Mouse (Mus musculus) central nervous system, embryonic 14 days (tissue): ENCODE data around the gene Pafah1b1. TPM values are rescaled to one million over a fixed set of nuclear protein-coding genes. Genes with fewer than 3 reads are reported as not detected.

Experiments
- polyA plus RNA-seq: library from polyadenylated mRNA; depleted of rRNA; stranded (reverse); fragments of >200 nt; gene quantifications from 2 replicates; pipeline ENCODE4 v1.2.3, GENCODE M21; 2012; rRNA removed

Pafah1b1 gene
- 103 and 110 TPM in 2 replicates for polyA plus RNA-seq

GRCm38 (mm10) chr11:74724235-74724791, at the start of gene Pafah1b1:
Pafah1b1 (minus strand) TSS chr11:74724670.

DNA sequence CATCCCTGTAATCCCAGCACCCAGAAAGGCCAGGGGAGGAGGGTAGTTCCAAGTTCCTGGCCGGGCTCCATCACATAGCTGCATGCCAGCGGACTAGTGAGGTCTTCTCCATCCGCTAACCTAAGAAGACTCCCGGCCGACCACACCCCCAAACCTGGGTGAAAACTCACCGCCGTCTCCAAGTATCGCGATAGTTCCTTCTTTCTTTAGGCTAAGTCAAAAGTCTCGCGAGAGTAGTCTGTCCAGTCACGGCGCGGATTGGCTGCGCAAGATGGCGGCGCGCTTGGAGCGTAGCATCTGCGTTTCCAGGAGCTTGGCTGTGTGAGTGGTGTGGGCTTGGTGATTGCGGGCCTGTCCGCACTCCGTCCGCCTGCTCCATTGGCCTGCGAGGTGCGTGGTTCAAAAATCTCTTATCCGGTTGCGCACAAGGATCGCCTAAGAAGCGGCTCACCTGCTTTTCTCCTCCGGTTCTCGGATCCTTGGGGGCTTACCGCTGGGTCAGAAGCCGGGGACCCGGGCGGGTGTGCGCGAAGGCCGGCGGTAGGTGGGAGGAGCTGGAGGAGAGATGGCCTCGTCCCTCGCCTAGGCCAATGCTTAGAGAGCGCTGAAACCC, 46.2 kb upstream of the Pafah1b1 start, which contains the start of gene Mettl16:
Mettl16 (plus strand) TSS at position 236 of the 613 bp plus-strand sequence.

DNA sequence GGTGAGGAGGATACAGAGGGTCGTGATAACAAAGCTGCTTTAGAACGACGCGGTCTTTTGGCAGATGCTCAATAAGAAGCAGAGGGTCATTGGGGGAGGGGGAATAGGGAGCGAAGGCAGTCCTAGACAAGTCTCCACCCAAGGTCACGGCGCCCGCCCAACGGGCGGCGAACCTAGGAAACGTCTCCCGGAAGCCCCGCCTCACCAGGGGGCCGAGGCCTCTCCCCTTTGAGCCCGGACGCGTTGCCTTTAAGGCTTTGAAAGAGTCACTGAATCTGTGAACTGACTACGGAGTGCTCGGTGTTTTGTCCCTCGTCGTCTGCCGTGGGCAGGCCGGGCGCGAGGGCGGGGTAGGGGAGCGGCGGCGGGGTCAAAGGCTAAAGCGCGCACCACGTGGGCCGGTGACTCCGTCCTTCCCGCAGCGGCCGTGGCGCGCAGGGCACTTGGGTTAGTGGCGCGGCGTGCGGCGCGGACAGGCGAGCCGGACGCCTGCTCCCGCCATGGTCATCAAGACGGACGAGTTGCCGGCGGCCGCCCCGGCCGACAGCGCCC, 75.3 kb downstream of the Pafah1b1 start, which contains the start of gene Cluh:
Cluh (plus strand) TSS at position 401 of the 552 bp plus-strand sequence.

Other genes with a start within 250 kb of the Pafah1b1 start
- 15.4 and 15.8 TPM in 2 replicates for gene Rap1gap2, start 113.8 kb downstream of the Pafah1b1 start, polyA plus RNA-seq
- gene Ccdc92b, start 105.1 kb downstream of the Pafah1b1 start, polyA plus RNA-seq, result 5.4 and 5.6 TPM in 2 replicates
- 28.3 and 34.7 TPM in 2 replicates for gene Cluh, start 75.2 kb downstream of the Pafah1b1 start, polyA plus RNA-seq
- gene Mettl16, start 46.2 kb upstream of the Pafah1b1 start, polyA plus RNA-seq, result 19.0 and 20.0 TPM in 2 replicates
- gene Mnt, start 106.2 kb upstream of the Pafah1b1 start, polyA plus RNA-seq, result 27.6 and 29.3 TPM in 2 replicates
- 46.5 and 48.2 TPM in 2 replicates for gene Sgsm2, start 172.4 kb upstream of the Pafah1b1 start, polyA plus RNA-seq
- gene Tsr1, start 173.4 kb upstream of the Pafah1b1 start, polyA plus RNA-seq, result 26.6 and 26.9 TPM in 2 replicates
- 35.1 and 35.9 TPM in 2 replicates for gene Smg6, start 201.2 kb upstream of the Pafah1b1 start, polyA plus RNA-seq
- gene Srr, start 201.3 kb upstream of the Pafah1b1 start, polyA plus RNA-seq, result 26.0 and 32.6 TPM in 2 replicates